Mouse (Mus musculus) leukemia stem cell, adult 10-12 weeks (primary cell): ENCODE measurements around the gene Xpnpep1. TPM values are rescaled to one million over a fixed set of nuclear protein-coding genes. Genes with fewer than 3 reads are reported as not detected.

Experiments used
- polyA plus RNA-seq: library from polyadenylated mRNA; stranded (reverse); fragments of >175 nt; gene quantifications from 2 replicates; pipeline ENCODE4 v1.2.3, GENCODE M21; 2012; ENCODE audit warnings: low replicate concordance

The Xpnpep1 gene
- polyA plus RNA-seq, result 58.0 and 211 TPM in 2 replicates

GRCm38 (mm10) chr19:53040164-53041132 lies at the start of gene Xpnpep1:
Gene Xpnpep1 (minus strand): TSS chr19:53040214.

Other genes starting within 250 kb of the Xpnpep1 start
- 3.3 and 4.9 TPM in 2 replicates for gene Add3, start 100.2 kb upstream of the Xpnpep1 start, polyA plus RNA-seq